Mouse (Mus musculus) lung, postnatal 0 days (tissue): ENCODE measurements at regions not wholly inside any gene's neighbourhood (a gene's known extent, or its start where the extent isn't known, plus 50 kb on each side); places are given as distances from the start of the nearest gene placed in this dataset.

ENCODE experiments used
- CTCF ChIP-seq: IDR thresholded peaks from 2 replicates; pipeline ENCODE4 v1.5.1; 2016; ENCODE audit warnings: antibody characterized with exemption, mild to moderate bottlenecking
- EP300 ChIP-seq: IDR thresholded peaks from 2 replicates; pipeline ENCODE4 v1.6.1; 2016; ENCODE audit warnings: antibody characterized with exemption, mild to moderate bottlenecking, control low read depth

- TF ChIP-seq CTCF = no peak
- TF ChIP-seq EP300 = no peak
Observed at GRCm38 (mm10) chr9:52330652-52331051, 162.3 kb upstream of the Zc3h12c start.
